Mouse (Mus musculus): ENCODE results near the gene Ap1m1. TPM values are rescaled to one million over a fixed set of nuclear protein-coding genes. Genes with fewer than 3 reads are reported as not detected.

Gene Ap1m1
- polyA plus RNA-seq, 1 experiment from 2014 or later: 85.0 TPM

GRCm38 (mm10) chr8:72298928-72299327 lies 59.1 kb downstream of the Ap1m1 start:
- 74% methylated on average over 1 of the region's 1 CpGs for WGBS (ENCODE audit: insufficient replicate concordance)
- Histone ChIP-seq H3K9ac (no peak overlapping the region), H3K4me1 (peaks cover 22% of the 10 kb centered on the region), H3K27me3 (replicated peaks) (no peaks in the 10 kb centered on the region; the same call in 1 of the 2 replicates), H3K4me2 (no peak overlapping the region), H3K27ac (no peak overlapping the region), H3K4me3 (no peak overlapping the region), H3K9me3 (replicated peaks) (no peaks in the 10 kb centered on the region), H3K36me3 (no peaks in the 10 kb centered on the region)
- no peak for ATAC-seq

- 66% methylated on average over 9 of the region's 9 CpGs for WGBS (ENCODE audit: insufficient replicate concordance)
- Histone ChIP-seq H3K9ac (no peak overlapping the region), H3K4me2 (no peak overlapping the region), H3K27ac (no peak overlapping the region), H3K36me3 (no peaks in the 10 kb centered on the region), H3K27me3 (replicated peaks) (no peaks in the 10 kb centered on the region; the same call in none of the 2 replicates), H3K9me3 (replicated peaks) (no peaks in the 10 kb centered on the region), H3K4me3 (no peak overlapping the region), H3K4me1 (peaks cover 7% of the 10 kb centered on the region; the same call in 1 of the 2 replicates)
- ATAC-seq: no peak
These were observed 61.0 kb downstream of the Ap1m1 start for GRCm38 (mm10) chr8:72300654-72301400.

- Histone ChIP-seq H3K4me1 (peaks cover 3% of the 10 kb centered on the region; the same call in 1 of the 2 replicates), H3K4me2 (no peak overlapping the region), H3K9ac (no peak overlapping the region), H3K27me3 (replicated peaks) (peaks cover 2% of the 10 kb centered on the region), H3K4me3 (no peak overlapping the region), H3K9me3 (replicated peaks) (no peaks in the 10 kb centered on the region), H3K27ac (no peak overlapping the region), H3K36me3 (no peaks in the 10 kb centered on the region)
- no peak for ATAC-seq
- 68% methylated on average over 5 of the region's 5 CpGs for WGBS (ENCODE audit: insufficient replicate concordance)
These were observed 61.7 kb downstream of the Ap1m1 start for GRCm38 (mm10) chr8:72301497-72301896.

GRCm38 (mm10) chr8:72302986-72303612 lies 63.3 kb downstream of the Ap1m1 start:
- H3K4me1 ChIP-seq: 0 out of 2 replicates have a peak, but pooled peaks cover 3% of the 10 kb centered on the region
- ATAC-seq: no peak
- peaks cover 7% of the 10 kb centered on the region for H3K27me3 ChIP-seq (replicated peaks)
- no peaks in the 10 kb centered on the region for H3K36me3 ChIP-seq
- no peak overlapping the region for H3K27ac ChIP-seq
- 58% methylated on average over 8 of the region's 8 CpGs for WGBS (ENCODE audit: insufficient replicate concordance)
- no peak overlapping the region for H3K9ac ChIP-seq
- no peak overlapping the region for H3K4me2 ChIP-seq
- no peak overlapping the region for H3K4me3 ChIP-seq
- H3K9me3 ChIP-seq (replicated peaks): no peaks in the 10 kb centered on the region

GRCm38 (mm10) chr8:72303633-72304032 lies 63.8 kb downstream of the Ap1m1 start:
- H3K4me1 ChIP-seq: 0 out of 2 replicates have a peak, but pooled peaks cover 3% of the 10 kb centered on the region
- WGBS (ENCODE audit: insufficient replicate concordance): 34% methylated on average over 8 of the region's 8 CpGs
- H3K9ac ChIP-seq: no peak overlapping the region
- no peak overlapping the region for H3K4me2 ChIP-seq
- H3K36me3 ChIP-seq: no peaks in the 10 kb centered on the region
- no peak overlapping the region for H3K27ac ChIP-seq
- H3K27me3 ChIP-seq (replicated peaks): peaks cover 7% of the 10 kb centered on the region
- no peak overlapping the region for H3K4me3 ChIP-seq
- no peak for ATAC-seq
- no peaks in the 10 kb centered on the region for H3K9me3 ChIP-seq (replicated peaks)

GRCm38 (mm10) chr8:72305210-72305905 lies 65.5 kb downstream of the Ap1m1 start, which contains the start of gene Gm10282:
Gene Gm10282, minus strand, starts transcription at chr8:72305260.
- 0 out of 2 replicates have a peak, but pooled peaks cover 3% of the 10 kb centered on the region for H3K4me1 ChIP-seq
- H3K27me3 ChIP-seq (replicated peaks): peaks cover 7% of the 10 kb centered on the region
- H3K4me2 ChIP-seq: no peak within 1 kb of the TSS
- no peak within 1 kb of the TSS for H3K9ac ChIP-seq
- H3K9me3 ChIP-seq (replicated peaks): no peaks in the 10 kb centered on the region
- ATAC-seq: no peak
- no peak within 1 kb of the TSS for H3K4me3 ChIP-seq
- WGBS (ENCODE audit: insufficient replicate concordance): 58% methylated on average over 16 of the region's 16 CpGs
- no peaks in the 10 kb centered on the region for H3K36me3 ChIP-seq
- H3K27ac ChIP-seq: no peak within 1 kb of the TSS

- no peaks in the 10 kb centered on the region for H3K36me3 ChIP-seq
- no peak for ATAC-seq
- 72% methylated on average over 5 of the region's 5 CpGs for WGBS (ENCODE audit: insufficient replicate concordance)
These were observed 67.1 kb downstream of the Ap1m1 start for GRCm38 (mm10) chr8:72306913-72307312.

More at GRCm38 (mm10) chr8:72306913-72307312, 67.1 kb downstream of the Ap1m1 start:
- H3K9me3 ChIP-seq (replicated peaks): no peaks in the 10 kb centered on the region
- H3K4me3 ChIP-seq: no peak overlapping the region
- H3K9ac ChIP-seq: no peak overlapping the region
- peaks cover 7% of the 10 kb centered on the region for H3K27me3 ChIP-seq (replicated peaks)
- no peak overlapping the region for H3K4me2 ChIP-seq
- 0 out of 2 replicates have a peak, but pooled peaks cover 3% of the 10 kb centered on the region for H3K4me1 ChIP-seq
- H3K27ac ChIP-seq: no peak overlapping the region

Other genes starting within 250 kb of the Ap1m1 start
- 1.1 TPM in 2 replicates for gene Cyp4f18, start 230.4 kb upstream of the Ap1m1 start, polyA plus RNA-seq (2016; fragmentation: Nextera tagmentation; extraction: Ambion mirVana)
- gene Olfr372, start 198.8 kb upstream of the Ap1m1 start, polyA plus RNA-seq (2016; fragmentation: Nextera tagmentation; extraction: Ambion mirVana): not detected in 2 replicates
- not detected in 2 replicates for gene Olfr373, start 156.8 kb upstream of the Ap1m1 start, polyA plus RNA-seq (2016; fragmentation: Nextera tagmentation; extraction: Ambion mirVana)
- not detected in 2 replicates for gene Olfr374, start 133.0 kb upstream of the Ap1m1 start, polyA plus RNA-seq (2016; fragmentation: Nextera tagmentation; extraction: Ambion mirVana)
- gene Tpm4, start 105.0 kb upstream of the Ap1m1 start, polyA plus RNA-seq (2016; fragmentation: Nextera tagmentation; extraction: Ambion mirVana): 160 and 165 TPM in 2 replicates
- gene Rab8a, start 78.8 kb upstream of the Ap1m1 start, polyA plus RNA-seq (2016; fragmentation: Nextera tagmentation; extraction: Ambion mirVana): 82.3 and 86.1 TPM in 2 replicates
- 0.28 and 0.32 TPM in 2 replicates for gene Hsh2d, start 50.4 kb upstream of the Ap1m1 start, polyA plus RNA-seq (2016; fragmentation: Nextera tagmentation; extraction: Ambion mirVana)
- not detected in 2 replicates for gene Cib3, start 27.2 kb upstream of the Ap1m1 start, polyA plus RNA-seq (2016; fragmentation: Nextera tagmentation; extraction: Ambion mirVana)
- gene Gm11034, start 26.4 kb upstream of the Ap1m1 start, polyA plus RNA-seq (2016; fragmentation: Nextera tagmentation; extraction: Ambion mirVana): not detected in 2 replicates
- gene Fam32a, start 20.3 kb upstream of the Ap1m1 start, polyA plus RNA-seq (2016; fragmentation: Nextera tagmentation; extraction: Ambion mirVana): 42.7 and 43.0 TPM in 2 replicates
- gene Gm10282, start 65.2 kb downstream of the Ap1m1 start, polyA plus RNA-seq (2016; fragmentation: Nextera tagmentation; extraction: Ambion mirVana): 10.1 and 10.3 TPM in 2 replicates
- gene Klf2, start 79.0 kb downstream of the Ap1m1 start, polyA plus RNA-seq (2016; fragmentation: Nextera tagmentation; extraction: Ambion mirVana): 5.7 and 6.0 TPM in 2 replicates
- 28.9 and 29.8 TPM in 2 replicates for gene Eps15l1, start 181.4 kb downstream of the Ap1m1 start, polyA plus RNA-seq (2016; fragmentation: Nextera tagmentation; extraction: Ambion mirVana)
- 1.0 and 1.1 TPM in 2 replicates for gene Calr3, start 203.9 kb downstream of the Ap1m1 start, polyA plus RNA-seq (2016; fragmentation: Nextera tagmentation; extraction: Ambion mirVana)
- gene 1700030K09Rik, start 203.9 kb downstream of the Ap1m1 start, polyA plus RNA-seq (2016; fragmentation: Nextera tagmentation; extraction: Ambion mirVana): 7.0 and 7.7 TPM in 2 replicates
- gene Cherp, start 235.2 kb downstream of the Ap1m1 start, polyA plus RNA-seq (2016; fragmentation: Nextera tagmentation; extraction: Ambion mirVana): 41.6 and 45.0 TPM in 2 replicates